Mouse (Mus musculus): ENCODE data around the gene Isy1. TPM values are rescaled to one million over a fixed set of nuclear protein-coding genes. Genes with fewer than 3 reads are reported as not detected.

Gene Isy1
- total and polyA plus RNA-seq, 2 experiments = 5.6 to 18.6 TPM

DNA sequence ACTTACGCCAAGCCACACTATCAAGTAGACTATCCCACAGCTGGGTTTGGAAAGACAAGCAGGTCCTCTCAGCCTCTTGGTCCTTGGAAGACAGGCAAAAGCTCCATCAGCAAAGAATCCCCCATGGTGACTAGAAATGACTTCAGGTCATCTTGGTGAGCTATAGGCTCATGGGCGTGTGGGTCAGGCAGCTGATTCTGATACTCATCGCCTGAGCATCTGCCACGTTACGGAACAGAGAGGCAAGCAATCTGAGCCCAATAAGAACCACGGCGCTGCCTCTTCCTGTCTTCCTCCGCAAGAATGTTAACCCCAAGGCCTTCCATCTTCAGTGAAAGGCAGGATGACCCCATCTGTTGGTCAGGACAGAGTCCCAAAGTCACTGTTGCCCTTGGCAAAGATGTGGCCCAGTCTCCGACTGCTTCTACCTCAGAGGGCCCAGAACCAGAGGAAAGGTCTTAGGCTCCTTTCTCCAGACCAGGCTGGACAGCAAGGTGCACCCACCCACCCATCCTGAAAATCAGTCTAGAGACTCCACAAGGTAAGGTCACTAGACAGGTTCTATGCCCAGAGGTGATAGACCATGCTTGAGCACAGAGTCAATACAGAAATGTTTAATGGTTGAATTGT, 50.2 kb downstream of the Isy1 start:
- peaks cover 8% of the 10 kb centered on the region; the same call in 1 of the 2 replicates for H3K36me3 ChIP-seq (ENCODE audit: control insufficient read depth, insufficient read depth, low read length)
- H3K27ac ChIP-seq (replicated peaks; ENCODE audit: insufficient read depth, low read depth, low read length) = no peak overlapping the region
- peaks cover 31% of the 10 kb centered on the region for H3K4me1 ChIP-seq (ENCODE audit: control insufficient read depth, insufficient read depth, low read length)

DNA sequence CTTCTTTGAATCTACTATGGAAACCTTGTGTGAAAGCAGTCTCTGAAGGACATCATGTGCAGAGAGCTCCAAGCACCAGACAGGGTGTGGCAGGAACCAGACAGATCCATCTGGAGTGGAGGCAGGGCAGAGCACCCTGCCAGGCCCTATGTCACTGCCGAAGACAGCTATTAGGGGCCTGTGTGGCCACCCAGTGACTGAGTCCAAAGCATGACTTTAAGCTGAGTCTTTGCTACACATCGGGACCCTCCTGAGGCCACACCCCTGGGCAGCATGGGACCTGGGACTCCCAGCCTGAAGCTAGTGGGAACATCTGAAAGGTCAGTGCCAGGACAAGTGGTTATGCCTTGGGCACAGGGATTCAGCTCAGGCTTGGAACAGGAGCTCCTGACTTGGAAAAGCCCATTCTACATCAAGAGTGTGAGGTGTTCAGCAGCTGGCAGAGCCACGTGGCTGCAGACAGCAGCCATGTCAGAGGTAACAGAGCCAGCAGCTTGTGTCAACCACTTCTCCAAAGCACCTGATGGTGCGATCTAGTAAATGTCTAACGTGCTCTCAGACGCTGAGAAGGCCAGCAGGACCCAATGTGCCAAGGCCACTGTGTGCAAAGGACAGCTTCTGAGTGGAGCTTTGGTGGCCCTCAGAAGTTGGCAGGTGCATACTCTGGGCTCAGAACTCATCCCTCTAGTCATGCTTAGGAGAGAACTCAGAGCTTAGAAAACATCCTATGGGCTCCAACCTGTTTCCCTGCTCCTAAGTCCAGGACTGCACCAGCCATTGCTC, 51.3 kb downstream of the Isy1 start:
- Histone ChIP-seq H3K27ac (replicated peaks; ENCODE audit: insufficient read depth, low read depth, low read length) (no peak overlapping the region), H3K9ac (ENCODE audit: low read depth, low read length) (no peak overlapping the region), H3K79me2 (ENCODE audit: control insufficient read depth, insufficient read depth, low read length) (no peaks in the 10 kb centered on the region), H3K36me3 (ENCODE audit: control insufficient read depth, insufficient read depth, low read length) (peaks cover 3% of the 10 kb centered on the region; the same call in 1 of the 2 replicates), H3K4me3 (ENCODE audit: insufficient read depth, low read depth, low read length) (no peak overlapping the region), H3K27me3 (ENCODE audit: control insufficient read depth, insufficient read depth, low read length) (no peaks in the 10 kb centered on the region), H3K4me1 (ENCODE audit: control insufficient read depth, insufficient read depth, low read length) (peaks cover 29% of the 10 kb centered on the region)
- WGBS = 40% methylated on average over 6 of the region's 6 CpGs
- peak; percentile 59 for DNase-seq (ENCODE audit: extremely low read depth, low read depth, low spot score)
- TF ChIP-seq POLR2A (IDR thresholded peaks at IDR 0.05; ENCODE audit: extremely low read depth, insufficient read depth, low read length) (no peak), CTCF (IDR thresholded peaks at IDR 0.05; ENCODE audit: low read depth, low read length) (no peak)

More for the DNA sequence above, 50.2 kb downstream of the Isy1 start:
- Histone ChIP-seq H3K4me3 (ENCODE audit: insufficient read depth, low read depth, low read length) (no peak overlapping the region), H3K79me2 (ENCODE audit: control insufficient read depth, insufficient read depth, low read length) (no peaks in the 10 kb centered on the region), H3K27me3 (ENCODE audit: control insufficient read depth, insufficient read depth, low read length) (no peaks in the 10 kb centered on the region), H3K9ac (ENCODE audit: low read depth, low read length) (no peak overlapping the region)
- TF ChIP-seq CTCF (IDR thresholded peaks at IDR 0.05; ENCODE audit: low read depth, low read length) (no peak), POLR2A (IDR thresholded peaks at IDR 0.05; ENCODE audit: extremely low read depth, insufficient read depth, low read length) (no peak)
- WGBS = 85% methylated on average over 9 of the region's 9 CpGs
- no peak for DNase-seq (ENCODE audit: extremely low read depth, low read depth, low spot score)

- peaks cover 24% of the 10 kb centered on the region for H3K4me1 ChIP-seq (ENCODE audit: control insufficient read depth, insufficient read depth, low read length)
- no peak overlapping the region for H3K27ac ChIP-seq (replicated peaks; ENCODE audit: insufficient read depth, low read depth, low read length)
- TF ChIP-seq CTCF (IDR thresholded peaks at IDR 0.05; ENCODE audit: low read depth, low read length) (no peak), POLR2A (IDR thresholded peaks at IDR 0.05; ENCODE audit: extremely low read depth, insufficient read depth, low read length) (no peak)
- no peaks in the 10 kb centered on the region for H3K27me3 ChIP-seq (ENCODE audit: control insufficient read depth, insufficient read depth, low read length)
- no peaks in the 10 kb centered on the region for H3K79me2 ChIP-seq (ENCODE audit: control insufficient read depth, insufficient read depth, low read length)
- 88% methylated on average over 5 of the region's 5 CpGs for WGBS
- H3K9ac ChIP-seq (ENCODE audit: low read depth, low read length) = no peak overlapping the region
- no peaks in the 10 kb centered on the region for H3K36me3 ChIP-seq (ENCODE audit: control insufficient read depth, insufficient read depth, low read length)
- H3K4me3 ChIP-seq (ENCODE audit: insufficient read depth, low read depth, low read length) = no peak overlapping the region
- DNase-seq (ENCODE audit: extremely low read depth, low read depth, low spot score) = no peak
Measured at GRCm38 (mm10) chr6:87786621-87787020, 52.0 kb downstream of the Isy1 start.

DNA sequence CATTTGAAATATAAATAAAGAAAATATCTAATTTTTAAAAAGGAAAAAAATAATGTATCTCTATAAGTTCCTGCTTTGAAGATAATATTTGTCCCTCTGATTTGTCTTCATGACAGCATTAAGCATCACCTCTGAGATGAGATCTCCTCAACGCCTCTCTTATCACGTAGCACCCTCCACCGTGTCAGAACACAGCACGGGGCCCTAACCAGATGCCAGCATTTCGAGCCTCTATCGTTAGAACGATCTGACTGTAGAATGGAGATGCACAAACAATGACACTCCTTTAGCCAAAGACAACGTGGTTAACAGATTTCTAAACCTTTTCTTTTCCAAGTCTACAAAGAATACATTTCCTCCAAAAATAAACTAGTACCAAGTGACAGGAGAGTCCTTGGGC, 54.6 kb downstream of the Isy1 start:
- 79% methylated on average over 8 of the region's 8 CpGs for WGBS
- no peak overlapping the region for H3K9ac ChIP-seq (ENCODE audit: low read depth, low read length)
- H3K4me3 ChIP-seq (ENCODE audit: insufficient read depth, low read depth, low read length) = no peak overlapping the region
- H3K27ac ChIP-seq (replicated peaks; ENCODE audit: insufficient read depth, low read depth, low read length) = no peak overlapping the region
- no peaks in the 10 kb centered on the region for H3K27me3 ChIP-seq (ENCODE audit: control insufficient read depth, insufficient read depth, low read length)
- H3K36me3 ChIP-seq (ENCODE audit: control insufficient read depth, insufficient read depth, low read length) = no peaks in the 10 kb centered on the region
- peaks cover 3% of the 10 kb centered on the region; the same call in 1 of the 2 replicates for H3K4me1 ChIP-seq (ENCODE audit: control insufficient read depth, insufficient read depth, low read length)
- no peak for DNase-seq (ENCODE audit: extremely low read depth, low read depth, low spot score)
- TF ChIP-seq CTCF (IDR thresholded peaks at IDR 0.05; ENCODE audit: low read depth, low read length) = no peak
- no peak for TF ChIP-seq POLR2A (IDR thresholded peaks at IDR 0.05; ENCODE audit: extremely low read depth, insufficient read depth, low read length)
- H3K79me2 ChIP-seq (ENCODE audit: control insufficient read depth, insufficient read depth, low read length) = no peaks in the 10 kb centered on the region

DNA sequence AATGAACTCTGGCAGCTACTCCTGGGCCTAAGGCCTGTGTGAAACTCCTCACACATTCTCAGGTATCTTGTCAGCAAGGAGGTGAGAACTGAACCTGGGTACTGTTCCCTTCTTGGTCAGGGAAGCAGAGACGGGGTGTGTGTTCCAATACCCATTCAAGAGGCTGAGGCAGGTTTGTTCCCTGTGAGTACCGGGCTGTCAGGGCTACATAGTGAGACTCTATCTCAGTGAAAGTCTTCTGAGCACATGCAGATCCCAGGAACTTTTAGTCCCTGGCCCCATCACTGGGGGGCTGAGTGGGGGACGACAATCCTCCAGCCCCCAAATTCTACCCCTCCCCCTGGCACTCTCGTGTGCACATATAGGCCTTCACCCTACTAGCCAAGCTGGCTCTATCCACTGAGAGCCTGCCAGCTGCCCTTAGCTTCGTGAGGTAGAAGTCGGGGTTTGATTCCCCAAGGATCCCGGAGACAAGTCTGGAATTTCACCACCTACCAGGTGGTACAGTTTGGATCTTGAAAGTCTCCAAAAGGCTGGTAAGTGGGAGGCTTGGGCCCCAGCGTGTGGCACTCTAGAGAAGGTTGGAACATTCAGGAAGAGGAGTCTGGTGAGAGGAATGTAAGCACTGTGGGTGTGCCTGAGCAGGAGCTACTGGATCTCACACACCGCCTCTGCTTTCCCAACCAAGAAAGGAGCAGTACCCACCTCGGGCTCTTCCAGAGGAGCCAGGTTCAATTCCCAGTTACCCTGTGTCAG, 57.9 kb downstream of the Isy1 start:
- H3K4me1 ChIP-seq (ENCODE audit: control insufficient read depth, insufficient read depth, low read length) = no peaks in the 10 kb centered on the region
- H3K9ac ChIP-seq (ENCODE audit: low read depth, low read length) = no peak overlapping the region
- 89% methylated on average over 10 of the region's 10 CpGs for WGBS

More for the DNA sequence above, 57.9 kb downstream of the Isy1 start:
- Histone ChIP-seq H3K27ac (replicated peaks; ENCODE audit: insufficient read depth, low read depth, low read length) (no peak overlapping the region), H3K27me3 (ENCODE audit: control insufficient read depth, insufficient read depth, low read length) (no peaks in the 10 kb centered on the region), H3K4me3 (ENCODE audit: insufficient read depth, low read depth, low read length) (no peak overlapping the region), H3K79me2 (ENCODE audit: control insufficient read depth, insufficient read depth, low read length) (no peaks in the 10 kb centered on the region), H3K36me3 (ENCODE audit: control insufficient read depth, insufficient read depth, low read length) (no peaks in the 10 kb centered on the region)
- no peak for TF ChIP-seq POLR2A (IDR thresholded peaks at IDR 0.05; ENCODE audit: extremely low read depth, insufficient read depth, low read length)
- TF ChIP-seq CTCF (IDR thresholded peaks at IDR 0.05; ENCODE audit: low read depth, low read length) = no peak
- no peak for DNase-seq (ENCODE audit: extremely low read depth, low read depth, low spot score)

Measured in liver, adult 2 months (tissue).